Mouse (Mus musculus) kidney, embryonic 16.5 days (tissue): ENCODE measurements around the gene Fam19a4. TPM values are rescaled to one million over a fixed set of nuclear protein-coding genes. Genes with fewer than 3 reads are reported as not detected.

Experiments used
- ATAC-seq: fragments of 200-750 bp; cut with Nextera tagmentation; 2 replicates; pipeline ENCODE4 v1.8.0; 2017; ENCODE audit warnings: moderate TSS enrichment; ENCODE audit not compliant: low FRiP score, low TSS enrichment
- H3K27ac ChIP-seq: fragments of 300-500 bp; sonication (generic); 2 replicates; pipeline ENCODE4 v1.5.1; 2014; ENCODE audit warnings: low read length
- H3K27me3 ChIP-seq: fragments of 300-500 bp; sonication (generic); 2 replicates; pipeline ENCODE4 v1.6.1; 2014; ENCODE audit warnings: low read length, control low read depth, mixed read lengths; ENCODE audit not compliant: insufficient read depth
- H3K36me3 ChIP-seq: fragments of 300-500 bp; sonication (generic); 2 replicates; pipeline ENCODE4 v1.6.1; 2014; ENCODE audit warnings: low read length, control low read depth, mixed read lengths; ENCODE audit not compliant: insufficient read depth
- H3K4me1 ChIP-seq: fragments of 300-500 bp; sonication (generic); 2 replicates; pipeline ENCODE4 v1.6.1; 2014; ENCODE audit warnings: low read length, control low read depth, mixed read lengths; ENCODE audit not compliant: insufficient read depth
- H3K4me2 ChIP-seq: fragments of 300-500 bp; sonication (generic); replicated peaks from 2 replicates; pipeline ENCODE4 v1.6.1; 2014; ENCODE audit warnings: low read depth, low read length
- H3K4me3 ChIP-seq: fragments of 300-500 bp; sonication (generic); 2 replicates; pipeline ENCODE4 v1.5.1; 2014; ENCODE audit warnings: mild to moderate bottlenecking, low read length
- H3K9ac ChIP-seq: fragments of 300-500 bp; sonication (generic); replicated peaks from 2 replicates; pipeline ENCODE4 v1.6.1; 2014; ENCODE audit warnings: low read length
- H3K9me3 ChIP-seq: fragments of 300-500 bp; sonication (generic); 2 replicates; pipeline ENCODE4 v1.6.1; 2016; ENCODE audit warnings: low read length, control low read depth
- WGBS: fragments of 180-500 bp; shearing (Covaris S2); extraction: QIAGEN DNeasy Blood & Tissue Kit; methylation state at CpG from one replicate; pipeline ENCODE4 v1.1.7; 2014; 5-methylcytosine and 5-hydroxymethylcytosine counted together
- polyA plus RNA-seq: library from polyadenylated mRNA; unstranded; fragments of >200 nt; fragmentation: Nextera tagmentation; extraction: Ambion mirVana; gene quantifications from 2 replicates; pipeline ENCODE4 v1.2.1, GENCODE M21; 2015

Fam19a4 gene
- polyA plus RNA-seq: 0.59 and 0.77 TPM in 2 replicates

DNA sequence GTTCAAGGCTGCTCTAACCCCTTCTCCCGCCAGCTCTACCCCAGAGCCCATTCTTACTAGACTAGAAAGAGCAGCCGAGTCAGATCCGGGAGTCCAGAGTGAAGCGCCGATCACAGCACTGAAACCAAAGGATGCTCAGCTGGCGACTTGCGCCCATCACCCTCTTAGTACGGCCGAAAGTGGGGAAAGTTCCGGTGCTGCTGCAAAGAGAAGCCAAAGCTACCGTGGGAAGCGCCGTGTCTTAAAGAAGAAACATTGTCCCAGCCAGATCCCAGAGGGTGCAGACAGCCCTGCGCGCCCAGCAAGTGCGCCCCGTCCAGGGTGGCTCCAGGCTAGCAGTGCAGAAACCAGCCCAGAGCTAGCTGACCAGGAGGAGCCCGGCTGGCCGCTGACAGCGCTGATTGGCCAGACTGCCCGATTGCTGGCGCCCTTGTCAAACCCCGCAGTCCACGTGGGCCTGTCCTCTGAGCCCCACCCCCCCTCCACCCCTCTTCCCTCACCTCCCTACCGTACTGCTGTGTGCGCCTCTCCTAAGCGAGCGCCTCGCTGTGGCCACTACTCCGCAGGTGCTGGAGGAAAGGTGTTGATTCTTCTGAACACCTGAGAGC, at the start of gene Fam19a4:
TSS of gene Fam19a4 (minus strand) at position 340 of the 608 bp plus-strand sequence.
- H3K9ac ChIP-seq: peak within 1 kb of the TSS; percentile 10
- no peaks in the 10 kb centered on the region for H3K9me3 ChIP-seq
- no peak within 1 kb of the TSS for H3K27ac ChIP-seq
- peaks cover 33% of the 10 kb centered on the region for H3K27me3 ChIP-seq
- H3K4me2 ChIP-seq: peak within 1 kb of the TSS; percentile 85
- H3K4me1 ChIP-seq: no peaks in the 10 kb centered on the region; the same call in none of the 2 replicates
- no peaks in the 10 kb centered on the region for H3K36me3 ChIP-seq
- H3K4me3 ChIP-seq: peak within 1 kb of the TSS; percentile 43
- ATAC-seq: peak; percentile 96
- WGBS: under 1% methylated on average over 30 of the region's 30 CpGs

DNA sequence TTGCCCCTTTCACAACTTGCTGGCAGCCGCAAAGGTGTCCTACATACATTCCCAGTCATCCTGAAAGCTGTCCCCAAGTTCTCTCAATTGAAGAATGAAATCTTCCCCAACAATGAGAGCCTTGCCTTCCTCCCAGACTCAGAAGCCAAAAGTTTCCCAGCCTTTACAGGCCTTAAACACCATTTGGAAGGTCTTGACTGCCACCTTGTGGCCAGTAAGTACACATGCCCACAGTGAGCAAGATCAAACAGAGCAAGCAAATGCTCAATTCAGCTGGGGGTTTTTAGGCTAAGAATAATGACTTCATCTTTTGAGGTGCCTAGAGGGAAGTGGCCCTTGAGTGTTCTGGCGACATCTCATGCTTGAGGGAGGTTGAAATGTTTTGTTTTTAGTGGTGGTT, 46.6 kb upstream of the Fam19a4 start:
- Histone ChIP-seq H3K36me3 (no peaks in the 10 kb centered on the region), H3K27ac (no peak overlapping the region), H3K4me3 (no peak overlapping the region), H3K27me3 (no peaks in the 10 kb centered on the region), H3K4me1 (peaks cover 4% of the 10 kb centered on the region), H3K9me3 (no peaks in the 10 kb centered on the region), H3K4me2 (no peak overlapping the region), H3K9ac (no peak overlapping the region)
- 27% methylated on average over 2 of the region's 2 CpGs for WGBS
- peak; percentile 74; the same call in 1 of the 2 replicates for ATAC-seq

DNA sequence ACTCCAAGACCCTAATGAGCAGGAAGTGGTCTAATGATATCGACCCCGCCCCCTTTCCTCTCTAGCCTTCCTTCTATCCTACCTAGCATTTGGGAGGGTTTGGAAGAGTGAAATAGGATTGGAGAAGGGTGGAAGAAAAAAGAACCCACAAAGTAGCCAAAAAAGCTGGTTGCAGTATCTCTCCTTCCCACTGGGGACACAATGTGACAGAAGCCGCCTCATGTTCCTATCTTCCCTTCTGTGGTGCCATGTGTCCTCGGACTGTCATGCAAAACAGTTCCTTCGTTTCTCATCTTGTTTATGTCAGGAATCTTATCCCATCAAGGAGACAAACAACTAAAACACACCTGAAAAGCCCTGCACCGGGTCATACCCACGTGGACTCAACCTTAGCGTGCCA, 45.9 kb upstream of the Fam19a4 start:
- Histone ChIP-seq H3K4me3 (no peak overlapping the region), H3K4me2 (no peak overlapping the region), H3K4me1 (peaks cover 11% of the 10 kb centered on the region), H3K9ac (no peak overlapping the region), H3K27ac (no peak overlapping the region), H3K27me3 (no peaks in the 10 kb centered on the region), H3K9me3 (no peaks in the 10 kb centered on the region), H3K36me3 (no peaks in the 10 kb centered on the region)
- no peak for ATAC-seq
- 79% methylated on average over 8 of the region's 8 CpGs for WGBS

DNA sequence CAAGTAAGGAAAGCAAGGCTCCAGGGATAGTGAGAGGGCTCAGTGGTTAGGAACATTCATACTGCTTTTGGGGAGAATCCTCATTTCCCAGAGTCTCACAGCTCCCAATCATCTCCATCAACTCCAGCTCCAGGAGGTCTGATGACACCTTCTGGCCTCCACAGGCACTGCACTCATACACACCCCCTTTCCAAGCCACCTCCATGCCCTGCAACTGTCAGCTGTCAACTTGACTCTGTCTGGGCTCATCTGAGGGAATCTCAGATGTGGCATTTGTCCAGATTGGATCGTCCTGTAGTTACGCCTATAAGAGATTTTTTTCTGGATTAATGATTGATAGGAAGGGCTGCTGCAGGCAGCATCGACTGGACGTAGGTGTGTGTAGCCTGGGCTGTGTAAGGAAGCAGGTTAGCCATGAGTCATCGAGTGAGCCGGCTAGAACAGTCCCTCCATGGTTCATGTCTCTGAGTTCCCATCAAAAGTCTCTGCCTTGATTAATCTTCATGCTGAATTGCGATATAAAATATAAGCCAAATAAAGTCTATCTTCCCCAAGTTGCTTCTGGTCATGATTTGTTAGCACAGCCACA, 44.1 kb upstream of the Fam19a4 start:
- H3K4me1 ChIP-seq: peaks cover 11% of the 10 kb centered on the region
- ATAC-seq: peak; percentile 47; the same call in 1 of the 2 replicates
- WGBS: 58% methylated on average over 7 of the region's 7 CpGs

DNA sequence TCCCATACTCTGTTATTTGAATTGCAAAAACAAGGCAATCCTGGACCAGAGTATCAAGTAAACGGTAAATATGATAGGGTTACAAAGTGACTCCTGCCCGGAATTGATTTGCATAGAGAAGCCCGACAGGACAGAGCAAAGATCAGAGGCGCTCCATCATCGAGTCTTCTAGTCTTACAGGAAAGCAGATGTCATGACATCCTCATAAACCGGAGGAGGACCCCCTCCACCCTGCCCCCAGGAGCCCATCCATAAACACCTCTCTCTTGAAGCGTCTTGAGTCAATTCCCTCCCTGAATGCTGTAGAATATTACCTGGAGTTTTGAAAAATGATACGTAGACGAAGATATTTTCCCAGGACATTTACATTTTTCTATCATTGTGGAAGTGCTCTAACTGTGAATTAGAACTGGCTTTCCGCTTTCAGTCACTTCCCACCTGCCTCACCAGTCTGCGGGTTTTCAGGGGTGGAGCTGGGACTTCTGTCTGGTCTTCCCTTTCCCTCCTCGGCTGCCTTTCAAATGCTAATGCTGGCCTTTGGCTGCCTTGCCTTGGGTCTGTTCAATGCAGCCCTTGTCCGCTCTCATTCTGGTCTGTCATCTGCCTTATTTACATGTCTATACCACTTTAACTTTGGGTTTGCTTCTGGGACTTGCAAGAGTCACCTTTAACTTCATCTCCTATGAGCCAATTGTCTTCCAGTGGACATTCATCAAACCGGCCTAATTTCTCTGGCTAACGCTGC, 41.9 kb upstream of the Fam19a4 start:
- no peak overlapping the region for H3K27ac ChIP-seq
- H3K4me2 ChIP-seq: peak overlapping the region; percentile 20
- no peak overlapping the region for H3K4me3 ChIP-seq
- H3K4me1 ChIP-seq: peaks cover 11% of the 10 kb centered on the region
- H3K36me3 ChIP-seq: no peaks in the 10 kb centered on the region
- H3K9ac ChIP-seq: no peak overlapping the region
- H3K9me3 ChIP-seq: no peaks in the 10 kb centered on the region
- H3K27me3 ChIP-seq: no peaks in the 10 kb centered on the region
- no peak for ATAC-seq
- 12% methylated on average over 15 of the region's 15 CpGs for WGBS

More for the DNA sequence above, 44.1 kb upstream of the Fam19a4 start:
- H3K9me3 ChIP-seq: no peaks in the 10 kb centered on the region
- no peak overlapping the region for H3K4me2 ChIP-seq
- no peaks in the 10 kb centered on the region for H3K27me3 ChIP-seq
- no peak overlapping the region for H3K27ac ChIP-seq
- H3K9ac ChIP-seq: no peak overlapping the region
- no peaks in the 10 kb centered on the region for H3K36me3 ChIP-seq
- H3K4me3 ChIP-seq: no peak overlapping the region

DNA sequence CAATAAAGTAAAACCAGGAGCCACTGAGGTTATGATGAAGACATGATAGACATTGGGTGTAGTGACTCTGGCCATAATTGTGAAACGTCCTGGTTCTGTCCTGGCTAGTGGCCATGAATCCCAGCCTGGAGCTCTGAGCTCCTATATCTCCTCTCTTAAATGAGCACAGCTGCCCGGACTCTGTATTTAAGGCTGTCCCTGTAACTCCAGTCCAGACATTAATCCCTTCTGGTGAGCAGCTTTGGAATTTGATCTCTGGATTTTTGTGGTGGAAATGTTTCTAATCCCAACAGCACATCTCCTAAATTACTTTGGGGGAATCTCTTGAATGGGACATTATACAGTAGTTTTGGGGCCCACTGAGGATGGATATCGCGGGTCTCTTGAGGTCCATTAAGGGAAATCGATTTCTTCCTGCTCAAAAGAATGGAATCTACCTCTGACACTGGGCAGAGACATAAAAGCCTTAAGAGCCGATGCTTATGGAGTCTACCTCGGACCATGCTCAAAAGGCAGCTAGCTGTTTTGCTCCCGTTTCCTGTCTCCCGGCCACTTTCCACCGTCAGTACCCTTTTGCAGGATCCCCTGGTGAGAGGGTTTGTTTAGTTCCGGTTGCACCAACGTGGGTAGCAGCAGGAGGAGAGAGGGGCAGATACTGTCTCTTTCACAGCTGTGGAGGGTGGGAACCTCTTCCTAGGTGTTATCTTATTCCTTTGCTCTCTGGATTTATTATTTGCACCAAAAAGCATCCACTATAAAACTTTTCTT, 41.2 kb upstream of the Fam19a4 start:
- 10% methylated on average over 12 of the region's 12 CpGs for WGBS
- Histone ChIP-seq H3K9me3 (no peaks in the 10 kb centered on the region), H3K4me3 (no peak overlapping the region), H3K9ac (no peak overlapping the region), H3K27me3 (no peaks in the 10 kb centered on the region), H3K4me1 (peaks cover 11% of the 10 kb centered on the region), H3K36me3 (no peaks in the 10 kb centered on the region), H3K4me2 (peak overlapping the region; percentile 20), H3K27ac (no peak overlapping the region)
- no peak; the same call in 1 of the 2 replicates for ATAC-seq

DNA sequence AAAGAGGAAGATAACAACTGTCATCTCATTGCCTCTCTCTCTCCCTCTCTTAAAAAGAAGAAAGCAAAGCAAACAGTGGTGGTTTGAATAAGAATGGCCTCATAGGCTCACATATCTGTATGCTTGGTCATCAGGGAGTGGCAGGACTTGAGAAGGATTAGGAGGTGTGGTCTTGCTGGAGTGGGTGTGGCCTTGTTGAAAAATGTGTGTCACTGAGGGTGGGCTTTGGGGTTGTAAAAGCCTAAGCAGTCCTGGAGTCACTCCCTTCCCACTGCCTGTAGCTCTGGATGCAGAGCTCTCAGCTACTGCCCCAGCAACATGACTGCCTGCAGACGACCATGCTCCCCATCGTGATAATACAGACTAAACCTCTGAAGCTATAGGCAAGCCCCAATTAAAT, 22.1 kb upstream of the Fam19a4 start:
- H3K27ac ChIP-seq: no peak overlapping the region
- no peak for ATAC-seq
- H3K9me3 ChIP-seq: no peaks in the 10 kb centered on the region
- no peaks in the 10 kb centered on the region for H3K4me1 ChIP-seq
- no peak overlapping the region for H3K4me2 ChIP-seq
- no peak overlapping the region for H3K4me3 ChIP-seq
- H3K9ac ChIP-seq: no peak overlapping the region
- WGBS: 81% methylated on average over 2 of the region's 2 CpGs
- H3K36me3 ChIP-seq: no peaks in the 10 kb centered on the region
- H3K27me3 ChIP-seq: no peaks in the 10 kb centered on the region

DNA sequence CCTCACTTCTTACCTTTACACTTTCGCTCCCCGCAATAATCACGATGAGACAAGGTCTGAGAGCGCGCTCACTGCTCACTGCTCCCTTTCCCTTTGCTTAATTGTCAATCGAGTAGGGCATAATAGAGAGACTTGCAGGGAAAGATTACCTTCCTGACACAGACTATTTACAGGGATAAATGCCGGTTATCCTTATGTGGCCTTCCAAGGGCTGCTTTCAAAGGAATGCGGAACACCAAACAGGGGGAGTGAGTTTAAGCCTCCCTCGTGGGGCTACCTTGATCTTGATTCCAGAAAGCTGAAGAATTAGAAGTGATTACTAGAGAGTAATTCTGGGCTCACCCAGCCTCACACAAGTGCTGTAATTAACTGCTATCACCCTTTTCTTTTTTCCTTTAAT, 19.8 kb upstream of the Fam19a4 start:
- WGBS: 55% methylated on average over 9 of the region's 9 CpGs
- ATAC-seq: no peak
- H3K27me3 ChIP-seq: no peaks in the 10 kb centered on the region
- no peak overlapping the region for H3K9ac ChIP-seq
- no peaks in the 10 kb centered on the region for H3K4me1 ChIP-seq
- H3K4me3 ChIP-seq: no peak overlapping the region
- H3K36me3 ChIP-seq: no peaks in the 10 kb centered on the region
- no peaks in the 10 kb centered on the region for H3K9me3 ChIP-seq
- H3K27ac ChIP-seq: no peak overlapping the region
- H3K4me2 ChIP-seq: no peak overlapping the region

DNA sequence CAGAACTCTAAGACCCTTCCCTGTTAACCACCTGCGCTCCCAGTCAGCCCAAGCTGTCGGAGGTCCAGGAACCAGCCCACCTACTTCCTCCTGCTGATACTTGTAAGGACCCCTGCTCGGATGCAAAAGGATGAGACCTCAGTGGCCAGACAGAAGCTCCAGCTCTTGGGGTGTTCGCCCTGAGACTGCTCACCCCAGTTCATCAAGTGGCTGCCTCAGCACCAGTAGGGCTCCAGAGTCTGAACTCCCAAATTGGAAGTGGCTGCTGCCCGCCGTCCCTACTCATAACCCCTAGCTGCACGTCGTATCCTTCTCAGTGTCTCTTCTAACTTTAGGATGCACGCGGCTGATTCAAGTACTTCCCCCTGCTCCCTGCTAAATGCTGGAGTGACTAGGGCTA, 614 bp downstream of the Fam19a4 start:
- peak overlapping the region; percentile 10 for H3K9ac ChIP-seq
- peak overlapping the region; percentile 43 for H3K4me3 ChIP-seq
- no peaks in the 10 kb centered on the region for H3K9me3 ChIP-seq
- no peaks in the 10 kb centered on the region; the same call in none of the 2 replicates for H3K4me1 ChIP-seq
- H3K27ac ChIP-seq: no peak overlapping the region
- H3K36me3 ChIP-seq: no peaks in the 10 kb centered on the region
- 4% methylated on average over 10 of the region's 10 CpGs for WGBS
- ATAC-seq: peak; percentile 7; the same call in 1 of the 2 replicates
- H3K27me3 ChIP-seq: peaks cover 33% of the 10 kb centered on the region
- peak overlapping the region; percentile 85 for H3K4me2 ChIP-seq
